Mouse (Mus musculus) stomach, postnatal 0 days (tissue): ENCODE measurements at regions not wholly inside any gene's neighbourhood (a gene's known extent, or its start where the extent isn't known, plus 50 kb on each side); places are given as distances from the start of the nearest gene placed in this dataset.

Experiments
- ATAC-seq: fragments of 200-750 bp; cut with Nextera tagmentation; 2 replicates; pipeline ENCODE4 v1.8.0; 2017; ENCODE audit not compliant: low FRiP score, low TSS enrichment
- DNase-seq: peaks from one replicate; pipeline ENCODE4 v3.0.0-alpha.2; 2016; ENCODE audit warnings: low spot score
- H3K27ac ChIP-seq: fragments of 300-500 bp; sonication (generic); replicated peaks from 2 replicates; pipeline ENCODE4 v1.5.1; 2014; ENCODE audit warnings: mild to moderate bottlenecking, control low read depth
- H3K27me3 ChIP-seq: fragments of 300-500 bp; sonication (generic); 2 replicates; pipeline ENCODE4 v1.6.1; 2014; ENCODE audit warnings: low read length; ENCODE audit not compliant: control insufficient read depth, insufficient read depth
- H3K36me3 ChIP-seq: fragments of 300-500 bp; sonication (generic); 2 replicates; pipeline ENCODE4 v1.6.1; 2014; ENCODE audit warnings: low read length, mixed read lengths; ENCODE audit not compliant: control insufficient read depth, insufficient read depth
- H3K4me1 ChIP-seq: fragments of 300-500 bp; sonication (generic); replicated peaks from 2 replicates; pipeline ENCODE4 v1.6.1; 2014; ENCODE audit warnings: antibody characterized with exemption; ENCODE audit not compliant: control insufficient read depth, insufficient read depth
- H3K4me2 ChIP-seq: fragments of 300-500 bp; sonication (generic); replicated peaks from 2 replicates; pipeline ENCODE4 v1.6.1; 2014; ENCODE audit warnings: low read depth, mild to moderate bottlenecking, control low read depth, moderate library complexity
- H3K4me3 ChIP-seq: fragments of 300-500 bp; sonication (generic); 2 replicates; pipeline ENCODE4 v1.5.1; 2014; ENCODE audit warnings: low read depth, low read length, control low read depth
- H3K9ac ChIP-seq: fragments of 300-500 bp; sonication (generic); 2 replicates; pipeline ENCODE4 v1.6.1; 2014; ENCODE audit warnings: mild to moderate bottlenecking, low read length, control low read depth, mixed read lengths
- H3K9me3 ChIP-seq: fragments of 300-500 bp; sonication (generic); 2 replicates; pipeline ENCODE4 v1.6.1; 2016; ENCODE audit warnings: low read length; ENCODE audit not compliant: control insufficient read depth
- CTCF ChIP-seq: IDR thresholded peaks from 2 replicates; pipeline ENCODE4 v1.5.1; 2016; ENCODE audit warnings: antibody characterized with exemption, low read depth, mild to moderate bottlenecking, moderate library complexity
- EP300 ChIP-seq: optimal IDR thresholded peaks from 2 replicates; pipeline ENCODE3; 2016; ENCODE audit warnings: antibody characterized with exemption
- WGBS: fragments of 180-500 bp; shearing (Covaris S2); extraction: QIAGEN DNeasy Blood & Tissue Kit; methylation state at CpG from one replicate; pipeline ENCODE4 v1.1.7; 2014; 5-methylcytosine and 5-hydroxymethylcytosine counted together

- H3K9me3 ChIP-seq: no peaks in the 10 kb centered on the region
- no peaks in the 10 kb centered on the region for H3K4me1 ChIP-seq
- ATAC-seq (no peak), DNase-seq (no peak)
- no peaks in the 10 kb centered on the region for H3K27me3 ChIP-seq
- no peak overlapping the region for H3K27ac ChIP-seq
- WGBS: 47% methylated on average over 6 of the region's 6 CpGs
- no peaks in the 10 kb centered on the region for H3K36me3 ChIP-seq
- H3K4me3 ChIP-seq: no peak overlapping the region
- TF ChIP-seq CTCF (no peak), EP300 (no peak)
- H3K9ac ChIP-seq: no peak overlapping the region
- H3K4me2 ChIP-seq: no peak overlapping the region
These were observed 301.6 kb downstream of the Tns1 start for GRCm38 (mm10) chr1:73822616-73823015.

GRCm38 (mm10) chr1:73820701-73821100 lies 303.5 kb downstream of the Tns1 start:
- no peak for ATAC-seq
- H3K4me2 ChIP-seq: no peak overlapping the region
- no peak for DNase-seq
- no peaks in the 10 kb centered on the region for H3K9me3 ChIP-seq
- H3K36me3 ChIP-seq: no peaks in the 10 kb centered on the region
- H3K27me3 ChIP-seq: no peaks in the 10 kb centered on the region
- H3K4me3 ChIP-seq: no peak overlapping the region
- H3K27ac ChIP-seq: no peak overlapping the region
- no peaks in the 10 kb centered on the region for H3K4me1 ChIP-seq
- 55% methylated on average over 7 of the region's 7 CpGs for WGBS
- H3K9ac ChIP-seq: no peak overlapping the region
- TF ChIP-seq EP300 (no peak), CTCF (no peak)

- WGBS: 86% methylated on average over 3 of the region's 3 CpGs
- Histone ChIP-seq H3K9ac (no peak overlapping the region), H3K4me3 (no peak overlapping the region), H3K4me2 (no peak overlapping the region), H3K4me1 (no peaks in the 10 kb centered on the region), H3K9me3 (no peaks in the 10 kb centered on the region), H3K27ac (no peak overlapping the region), H3K36me3 (no peaks in the 10 kb centered on the region), H3K27me3 (no peaks in the 10 kb centered on the region)
- no peak for ATAC-seq
- DNase-seq: no peak
- TF ChIP-seq CTCF (no peak), EP300 (no peak)
These were observed 317.0 kb downstream of the Tns1 start for GRCm38 (mm10) chr1:73807206-73807605.

DNA sequence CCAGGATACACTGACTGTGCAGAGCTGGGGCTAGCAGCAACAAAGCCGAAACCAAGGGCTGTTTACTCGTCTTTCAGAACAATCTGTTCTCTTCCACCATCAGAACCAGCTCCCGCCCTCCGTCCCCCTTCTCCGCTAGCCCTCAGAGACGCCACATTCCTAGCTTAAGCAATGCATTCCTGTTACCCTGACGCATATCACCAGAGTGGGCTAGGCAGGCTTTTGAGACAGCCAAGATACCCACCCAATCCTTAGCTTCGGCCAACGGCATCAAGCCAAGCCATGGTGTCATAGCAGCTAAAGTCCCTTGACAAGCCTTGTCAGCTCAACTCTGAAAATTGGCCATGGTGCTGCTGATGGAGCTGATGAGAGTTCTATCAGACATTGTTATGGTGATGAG lies 319.1 kb downstream of the Tns1 start:
- H3K4me1 ChIP-seq: no peaks in the 10 kb centered on the region
- no peak overlapping the region for H3K4me2 ChIP-seq
- TF ChIP-seq CTCF (no peak), EP300 (no peak)
- no peaks in the 10 kb centered on the region for H3K9me3 ChIP-seq
- no peak for DNase-seq
- H3K4me3 ChIP-seq: no peak overlapping the region
- H3K27ac ChIP-seq: no peak overlapping the region
- no peaks in the 10 kb centered on the region for H3K36me3 ChIP-seq
- ATAC-seq: no peak; the same call in 1 of the 2 replicates
- 60% methylated on average over 9 of the region's 9 CpGs for WGBS
- no peaks in the 10 kb centered on the region for H3K27me3 ChIP-seq
- H3K9ac ChIP-seq: no peak overlapping the region

- Histone ChIP-seq H3K4me2 (no peak overlapping the region), H3K9me3 (no peaks in the 10 kb centered on the region), H3K9ac (no peak overlapping the region), H3K4me1 (no peaks in the 10 kb centered on the region), H3K27me3 (no peaks in the 10 kb centered on the region), H3K27ac (no peak overlapping the region), H3K4me3 (no peak overlapping the region), H3K36me3 (no peaks in the 10 kb centered on the region)
- DNase-seq (no peak), ATAC-seq (no peak)
- WGBS: 87% methylated on average over 1 of the region's 1 CpGs
- TF ChIP-seq CTCF: no peak
- TF ChIP-seq EP300: no peak
These were observed 324.3 kb downstream of the Tns1 start for GRCm38 (mm10) chr1:73799996-73800395.

- Histone ChIP-seq H3K4me1 (no peaks in the 10 kb centered on the region; the same call in 1 of the 2 replicates), H3K4me2 (no peak overlapping the region), H3K27ac (no peak overlapping the region), H3K4me3 (no peak overlapping the region), H3K9me3 (no peaks in the 10 kb centered on the region), H3K36me3 (no peaks in the 10 kb centered on the region), H3K27me3 (no peaks in the 10 kb centered on the region), H3K9ac (no peak overlapping the region)
- ATAC-seq (no peak), DNase-seq (no peak)
- TF ChIP-seq EP300: no peak
- TF ChIP-seq CTCF: no peak
- WGBS: 50% methylated on average over 8 of the region's 8 CpGs
These were observed 325.0 kb downstream of the Tns1 start for GRCm38 (mm10) chr1:73799246-73799645.
